Mouse (Mus musculus) neural tube, embryonic 11.5 days (tissue): ENCODE measurements around the gene Klhl5. TPM values are rescaled to one million over a fixed set of nuclear protein-coding genes. Genes with fewer than 3 reads are reported as not detected.

ENCODE experiments used
- ATAC-seq: fragments of 200-750 bp; cut with Nextera tagmentation; 2 replicates; pipeline ENCODE4 v1.8.0; 2017; ENCODE audit warnings: moderate number of reproducible peaks, mild to moderate bottlenecking, moderate TSS enrichment, moderate library complexity; ENCODE audit not compliant: insufficient read depth, low FRiP score, low TSS enrichment
- DNase-seq: peaks from one replicate; pipeline ENCODE4 v3.0.0-alpha.2; 2015; ENCODE audit warnings: low spot score
- H3K27ac ChIP-seq: fragments of 300-500 bp; sonication (generic); 2 replicates; pipeline ENCODE4 v1.5.1; 2014; ENCODE audit warnings: low read depth, mild to moderate bottlenecking, low read length
- H3K27me3 ChIP-seq: fragments of 300-500 bp; sonication (generic); 2 replicates; pipeline ENCODE4 v1.6.1; 2014; ENCODE audit warnings: mild to moderate bottlenecking, low read length, mixed read lengths; ENCODE audit not compliant: control insufficient read depth, insufficient read depth
- H3K36me3 ChIP-seq: fragments of 300-500 bp; sonication (generic); 2 replicates; pipeline ENCODE4 v1.6.1; 2014; ENCODE audit warnings: mild to moderate bottlenecking, low read length, moderate library complexity, mixed read lengths; ENCODE audit not compliant: control insufficient read depth, insufficient read depth
- H3K4me1 ChIP-seq: fragments of 300-500 bp; sonication (generic); 2 replicates; pipeline ENCODE4 v1.6.1; 2014; ENCODE audit warnings: low read length, mixed read lengths; ENCODE audit not compliant: control insufficient read depth, insufficient read depth
- H3K4me2 ChIP-seq: fragments of 300-500 bp; sonication (generic); 2 replicates; pipeline ENCODE4 v1.6.1; 2014; ENCODE audit warnings: low read depth, mild to moderate bottlenecking, moderate library complexity
- H3K4me3 ChIP-seq: fragments of 300-500 bp; sonication (generic); 2 replicates; pipeline ENCODE4 v1.5.1; 2014; ENCODE audit warnings: low read depth, low read length
- H3K9ac ChIP-seq: fragments of 300-500 bp; sonication (generic); 2 replicates; pipeline ENCODE4 v1.6.1; 2014; ENCODE audit warnings: mild to moderate bottlenecking, low read length
- H3K9me3 ChIP-seq: fragments of 300-500 bp; sonication (generic); 2 replicates; pipeline ENCODE4 v1.6.1; 2016; ENCODE audit warnings: low read length; ENCODE audit not compliant: control insufficient read depth
- WGBS: fragments of 180-500 bp; shearing (Covaris S2); extraction: QIAGEN DNeasy Blood & Tissue Kit; methylation state at CpG from one replicate; pipeline ENCODE4 v1.1.7; 2014; 5-methylcytosine and 5-hydroxymethylcytosine counted together
- polyA plus RNA-seq: library from polyadenylated mRNA; unstranded; fragments of >200 nt; fragmentation: Nextera tagmentation; extraction: Ambion mirVana; gene quantifications from 2 replicates; pipeline ENCODE4 v1.2.1, GENCODE M21; 2014

Klhl5 gene
- polyA plus RNA-seq, 1 experiment from 2014 or later = 26.9 TPM

GRCm38 (mm10) chr5:65074693-65075092 is 32.6 kb upstream of the Klhl5 start:
- Histone ChIP-seq H3K27ac (no peak overlapping the region), H3K9ac (no peak overlapping the region), H3K4me3 (no peak overlapping the region), H3K9me3 (no peaks in the 10 kb centered on the region), H3K36me3 (no peaks in the 10 kb centered on the region), H3K4me2 (no peak overlapping the region), H3K27me3 (no peaks in the 10 kb centered on the region), H3K4me1 (no peaks in the 10 kb centered on the region)
- ATAC-seq = no peak
- 69% methylated on average over 7 of the region's 7 CpGs for WGBS
- DNase-seq = no peak

GRCm38 (mm10) chr5:65076087-65076486 is 31.3 kb upstream of the Klhl5 start:
- 86% methylated on average over 2 of the region's 2 CpGs for WGBS

GRCm38 (mm10) chr5:65076748-65077147 is 30.6 kb upstream of the Klhl5 start:
- Histone ChIP-seq H3K27me3 (no peaks in the 10 kb centered on the region), H3K36me3 (no peaks in the 10 kb centered on the region), H3K4me1 (no peaks in the 10 kb centered on the region), H3K4me3 (no peak overlapping the region), H3K4me2 (no peak overlapping the region), H3K9ac (no peak overlapping the region), H3K27ac (no peak overlapping the region), H3K9me3 (no peaks in the 10 kb centered on the region)
- ATAC-seq (no peak), DNase-seq (no peak)
- WGBS = 45% methylated on average over 3 of the region's 3 CpGs

More at GRCm38 (mm10) chr5:65076087-65076486, 31.3 kb upstream of the Klhl5 start:
- H3K4me1 ChIP-seq = no peaks in the 10 kb centered on the region
- no peak for DNase-seq
- no peak overlapping the region for H3K27ac ChIP-seq
- no peak for ATAC-seq
- H3K4me2 ChIP-seq = no peak overlapping the region
- no peaks in the 10 kb centered on the region for H3K36me3 ChIP-seq
- H3K9ac ChIP-seq = no peak overlapping the region
- no peak overlapping the region for H3K4me3 ChIP-seq
- H3K9me3 ChIP-seq = no peaks in the 10 kb centered on the region
- H3K27me3 ChIP-seq = no peaks in the 10 kb centered on the region

GRCm38 (mm10) chr5:65078081-65078480 is 29.3 kb upstream of the Klhl5 start:
- H3K4me2 ChIP-seq = no peak overlapping the region
- no peak overlapping the region for H3K4me3 ChIP-seq
- no peak overlapping the region for H3K27ac ChIP-seq
- ATAC-seq (no peak), DNase-seq (no peak)
- H3K9me3 ChIP-seq = no peaks in the 10 kb centered on the region
- 93% methylated on average over 4 of the region's 4 CpGs for WGBS
- H3K36me3 ChIP-seq = no peaks in the 10 kb centered on the region
- H3K27me3 ChIP-seq = no peaks in the 10 kb centered on the region
- H3K4me1 ChIP-seq = no peaks in the 10 kb centered on the region
- H3K9ac ChIP-seq = no peak overlapping the region

- Histone ChIP-seq H3K4me1 (no peaks in the 10 kb centered on the region), H3K9me3 (no peaks in the 10 kb centered on the region), H3K27me3 (no peaks in the 10 kb centered on the region), H3K36me3 (no peaks in the 10 kb centered on the region), H3K4me2 (no peak overlapping the region), H3K27ac (no peak overlapping the region), H3K4me3 (no peak overlapping the region), H3K9ac (no peak overlapping the region)
- 87% methylated on average over 9 of the region's 9 CpGs for WGBS
- no peak for DNase-seq
- no peak for ATAC-seq
Measured at GRCm38 (mm10) chr5:65079881-65080280, 27.5 kb upstream of the Klhl5 start.

GRCm38 (mm10) chr5:65081836-65082235 is 25.5 kb upstream of the Klhl5 start:
- Histone ChIP-seq H3K4me2 (no peak overlapping the region), H3K9ac (no peak overlapping the region), H3K4me3 (no peak overlapping the region), H3K36me3 (no peaks in the 10 kb centered on the region), H3K27ac (no peak overlapping the region), H3K9me3 (no peaks in the 10 kb centered on the region), H3K4me1 (no peaks in the 10 kb centered on the region), H3K27me3 (no peaks in the 10 kb centered on the region)
- ATAC-seq = no peak
- WGBS = 82% methylated on average over 4 of the region's 4 CpGs
- DNase-seq = no peak

GRCm38 (mm10) chr5:65086522-65086921 is 20.8 kb upstream of the Klhl5 start:
- Histone ChIP-seq H3K27ac (no peak overlapping the region), H3K4me2 (no peak overlapping the region), H3K9ac (no peak overlapping the region), H3K27me3 (no peaks in the 10 kb centered on the region), H3K4me1 (no peaks in the 10 kb centered on the region), H3K36me3 (no peaks in the 10 kb centered on the region), H3K9me3 (no peaks in the 10 kb centered on the region), H3K4me3 (no peak overlapping the region)
- ATAC-seq (no peak), DNase-seq (no peak)
- 90% methylated on average over 6 of the region's 6 CpGs for WGBS

GRCm38 (mm10) chr5:65089707-65090106 is 17.6 kb upstream of the Klhl5 start:
- no peak overlapping the region for H3K27ac ChIP-seq
- H3K36me3 ChIP-seq = no peaks in the 10 kb centered on the region
- H3K4me2 ChIP-seq = no peak overlapping the region
- ATAC-seq (no peak), DNase-seq (no peak)
- H3K9ac ChIP-seq = no peak overlapping the region
- no peaks in the 10 kb centered on the region for H3K27me3 ChIP-seq
- no peak overlapping the region for H3K4me3 ChIP-seq
- WGBS = 63% methylated on average over 3 of the region's 3 CpGs
- H3K9me3 ChIP-seq = no peaks in the 10 kb centered on the region
- H3K4me1 ChIP-seq = no peaks in the 10 kb centered on the region

- H3K4me3 ChIP-seq = no peak overlapping the region
- H3K27ac ChIP-seq = no peak overlapping the region
- no peaks in the 10 kb centered on the region for H3K36me3 ChIP-seq
- ATAC-seq = no peak
- no peaks in the 10 kb centered on the region for H3K27me3 ChIP-seq
- no peak overlapping the region for H3K4me2 ChIP-seq
- H3K9ac ChIP-seq = no peak overlapping the region
- no peak for DNase-seq
- WGBS = 75% methylated on average over 11 of the region's 11 CpGs
- no peaks in the 10 kb centered on the region for H3K4me1 ChIP-seq
- no peaks in the 10 kb centered on the region for H3K9me3 ChIP-seq
Measured at GRCm38 (mm10) chr5:65091184-65091858, 16.0 kb upstream of the Klhl5 start.
